Mouse (Mus musculus) thymus, adult 2 months (tissue): ENCODE measurements around the gene Bri3bp.

Experiments
- CTCF ChIP-seq: fragments of 200-500 bp; IDR thresholded peaks from 2 replicates; pipeline ENCODE4 v1.5.1; 2012; ENCODE audit warnings: mild to moderate bottlenecking, control low read depth, low read length, moderate library complexity, borderline replicate concordance; ENCODE audit not compliant: control insufficient read depth, poor library complexity, insufficient read depth; ENCODE audit errors: extremely low read depth
- POLR2A ChIP-seq: fragments of 200-500 bp; IDR thresholded peaks from 2 replicates; pipeline ENCODE4 v1.6.1; 2012; ENCODE audit warnings: mild to moderate bottlenecking, low read length, control low read depth, moderate library complexity; ENCODE audit not compliant: control insufficient read depth, poor library complexity, insufficient read depth; ENCODE audit errors: extremely low read depth

GRCm38 (mm10) chr5:125407020-125407830 lies 34.1 kb upstream of the Bri3bp start:
- no peak for TF ChIP-seq CTCF
- no peak for TF ChIP-seq POLR2A
